Mouse (Mus musculus) gastrocnemius, postnatal 14 days (tissue): Measurements from ENCODE around the gene Ntm. TPM values are rescaled to one million over a fixed set of nuclear protein-coding genes. Genes with fewer than 3 reads are reported as not detected.
A peak's percentile ranks its signal among the peaks of the same experiment; 100 is the strongest.

Source experiments
- DNase-seq: peaks from one replicate; pipeline ENCODE4 v3.0.0; 2021; ENCODE audit warnings: mixed read lengths
- intact Hi-C: fragments of 180-260 bp; cut with DNase I; formaldehyde crosslinking; loops from one replicate; pipeline ENCODE4 v1.15.1; 2025; ENCODE audit warnings: low total_unique reads
- total RNA-seq, 2 experiments: library from RNA; stranded (reverse); gene quantifications; 2 replicates each; pipeline ENCODE4 v1.2.3; 2021

The Ntm gene
- total RNA-seq, 2 experiments from 2014 or later: 2.6 to 3.0 TPM

GRCm38 (mm10) chr9:29236752-29237151 lies 726.2 kb downstream of the Ntm start:
- intact Hi-C loops: no loop called here

GRCm38 (mm10) chr9:29227747-29228146 lies 735.2 kb downstream of the Ntm start:
- DNase-seq: no peak
- intact Hi-C loops: no loop called here

More at GRCm38 (mm10) chr9:29236752-29237151, 726.2 kb downstream of the Ntm start:
- no peak for DNase-seq

- no peak for DNase-seq
- intact Hi-C loops: no loop called here
Measured at GRCm38 (mm10) chr9:29222915-29223545, 739.9 kb downstream of the Ntm start.

GRCm38 (mm10) chr9:29220941-29221615 lies 741.9 kb downstream of the Ntm start:
- no peak for DNase-seq
- intact Hi-C loops: no loop called here

- peak; percentile 7 for DNase-seq
- intact Hi-C loops: no loop called here
Measured at GRCm38 (mm10) chr9:29220493-29220892, 742.4 kb downstream of the Ntm start.

GRCm38 (mm10) chr9:29217951-29218350 lies 745.0 kb downstream of the Ntm start:
- intact Hi-C loops: no loop called here
- DNase-seq: no peak

- intact Hi-C loops: no loop called here
- DNase-seq: no peak
Measured at GRCm38 (mm10) chr9:29216528-29216927, 746.4 kb downstream of the Ntm start.

- intact Hi-C loops: no loop called here
- DNase-seq: no peak
Measured at GRCm38 (mm10) chr9:29215796-29216195, 747.1 kb downstream of the Ntm start.

GRCm38 (mm10) chr9:29215241-29215640 lies 747.7 kb downstream of the Ntm start:
- no peak for DNase-seq
- intact Hi-C loops: no loop called here

- DNase-seq: no peak
- intact Hi-C loops: no loop called here
Measured at GRCm38 (mm10) chr9:29209243-29209642, 753.7 kb downstream of the Ntm start.

- intact Hi-C loops: no loop called here
- no peak for DNase-seq
Measured at GRCm38 (mm10) chr9:29208142-29208541, 754.8 kb downstream of the Ntm start.

GRCm38 (mm10) chr9:29205680-29206079 lies 757.3 kb downstream of the Ntm start:
- intact Hi-C loops: no loop called here
- no peak for DNase-seq

- intact Hi-C loops: no loop called here
- no peak for DNase-seq
Measured at GRCm38 (mm10) chr9:29202196-29202595, 760.7 kb downstream of the Ntm start.

GRCm38 (mm10) chr9:29201163-29202053 lies 761.5 kb downstream of the Ntm start:
- no peak for DNase-seq
- intact Hi-C loops: no loop called here

- intact Hi-C loops: no loop called here
- no peak for DNase-seq
Measured at GRCm38 (mm10) chr9:29197046-29197445, 765.9 kb downstream of the Ntm start.

- intact Hi-C loops: no loop called here
- no peak for DNase-seq
Measured at GRCm38 (mm10) chr9:29194265-29194664, 768.7 kb downstream of the Ntm start.

GRCm38 (mm10) chr9:29183011-29183410 lies 779.9 kb downstream of the Ntm start:
- intact Hi-C loops: no loop called here
- no peak for DNase-seq

- intact Hi-C loops: no loop called here
- no peak for DNase-seq
Measured at GRCm38 (mm10) chr9:29181661-29182060, 781.3 kb downstream of the Ntm start.

GRCm38 (mm10) chr9:29165731-29166130 lies 797.2 kb downstream of the Ntm start:
- no peak for DNase-seq

GRCm38 (mm10) chr9:29161059-29161642 lies 801.8 kb downstream of the Ntm start:
- intact Hi-C loops: no loop called here
- DNase-seq: no peak

More at GRCm38 (mm10) chr9:29165731-29166130, 797.2 kb downstream of the Ntm start:
- intact Hi-C loops: no loop called here
